Mouse (Mus musculus) lung, postnatal 0 days (tissue): Measurements from ENCODE around the gene Ropn1.

Source experiments
- CTCF ChIP-seq: IDR thresholded peaks from 2 replicates; pipeline ENCODE4 v1.5.1; 2016; ENCODE audit warnings: antibody characterized with exemption, mild to moderate bottlenecking
- EP300 ChIP-seq: IDR thresholded peaks from 2 replicates; pipeline ENCODE4 v1.6.1; 2016; ENCODE audit warnings: antibody characterized with exemption, mild to moderate bottlenecking, control low read depth

DNA sequence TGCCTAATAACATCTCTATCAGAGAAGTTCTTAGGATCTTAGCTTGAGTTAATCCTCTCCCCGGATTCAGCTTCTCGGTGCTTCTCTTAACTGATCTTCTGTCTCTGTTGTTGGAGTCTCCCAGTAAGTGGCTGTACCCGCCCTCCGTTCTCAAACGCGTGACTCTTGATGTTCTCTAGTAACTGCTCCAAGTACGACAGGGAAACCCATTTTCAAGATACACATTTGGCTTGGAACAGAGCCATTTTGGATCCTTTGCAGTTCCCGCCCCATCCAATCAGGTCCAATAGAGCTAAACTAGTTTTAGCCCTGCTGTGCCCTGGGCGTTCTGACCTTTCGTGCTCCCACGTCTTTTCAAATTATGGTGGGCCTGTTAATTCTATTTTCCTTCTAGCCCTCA is 41.4 kb downstream of the Ropn1 start:
- no peak for TF ChIP-seq EP300
- no peak for TF ChIP-seq CTCF
